8 mouse cellular contexts compared by ENCODE assay signal in genomic region chr9:88481061-88481790, GRCm38 (mm10). TPM values are rescaled to one million over a fixed set of nuclear protein-coding genes. Genes with fewer than 3 reads are reported as not detected.
DNase-seq lines count a peak whose midpoint lies in the region; ATAC-seq and TF ChIP-seq lines count a peak whose summit lies in the region.

No protein-coding gene starts in this region.

- peak overlapping the region; percentile 71 for H3K4me2 ChIP-seq in hindbrain, embryonic 11.5 days (replicated peaks; ENCODE audit: low read depth, low read length)
- peak overlapping the region; percentile 90 for H3K4me2 ChIP-seq in lung, postnatal 0 days (replicated peaks; ENCODE audit: low read depth, low read length)

- CTCF ChIA-PET in Patski (lab: Charles Lee), result interaction anchor here (1.0 to 1.4 kb wide), 2 partner anchors 61 to 64 kb away, joined by 3 to 5 read pairs; no protein-coding TSS in a partner anchor

- H3K4me1 ChIP-seq in hindbrain, embryonic 11.5 days (replicated peaks; ENCODE audit: control insufficient read depth, insufficient read depth, low read length), result no peaks in the 10 kb centered on the region
- H3K4me1 ChIP-seq in lung, postnatal 0 days (ENCODE audit: insufficient read depth, low read depth, low read length), result peaks cover 8% of the 10 kb centered on the region; the same call in 1 of the 2 replicates

- H3K36me3 ChIP-seq in hindbrain, embryonic 11.5 days (ENCODE audit: control insufficient read depth, insufficient read depth, low read length), result no peaks in the 10 kb centered on the region
- H3K36me3 ChIP-seq in lung, postnatal 0 days (ENCODE audit: insufficient read depth, low read length), result no peaks in the 10 kb centered on the region

- H3K9me3 ChIP-seq in hindbrain, embryonic 11.5 days (ENCODE audit: control insufficient read depth, low read length), result no peaks in the 10 kb centered on the region
- H3K9me3 ChIP-seq in lung, postnatal 0 days (ENCODE audit: low read length), result no peaks in the 10 kb centered on the region

- TF ChIP-seq EP300 in lung, postnatal 0 days (IDR thresholded peaks at IDR 0.05), result no peak

- no peak for TF ChIP-seq CTCF in Patski (IDR thresholded peaks at IDR 0.05)
- TF ChIP-seq CTCF in lung, postnatal 0 days (IDR thresholded peaks at IDR 0.05), result no peak

- under 1% methylated on average over 67 of the region's 78 CpGs for WGBS in hindbrain, embryonic 11.5 days
- 1% methylated on average over 45 of the region's 78 CpGs for WGBS in lung, postnatal 0 days

- ATAC-seq in Patski, result peak; percentile 12
- peak; percentile 32 for ATAC-seq in frontal cortex, adult (ENCODE audit: low TSS enrichment)
- ATAC-seq in hindbrain, embryonic 11.5 days (ENCODE audit: low FRiP score), result no peak; the same call in none of the 2 replicates
- ATAC-seq in lung, postnatal 0 days, result no peak; the same call in 1 of the 2 replicates

- H3K27ac ChIP-seq in hindbrain, embryonic 11.5 days (ENCODE audit: low read depth, low read length), result peak overlapping the region; percentile 99
- peak overlapping the region; percentile 95 for H3K27ac ChIP-seq in lung, postnatal 0 days (ENCODE audit: low read length)

- no peak for DNase-seq in Patski (ENCODE audit: low read depth, low spot score)
- DNase-seq in cerebellum, adult 8-10 months, result peak; percentile 60
- peak; percentile 67 for DNase-seq in hindbrain, embryonic 11.5 days (ENCODE audit: low spot score)
- DNase-seq in layer of hippocampus, adult 9-11 months, result peak; percentile 30
- DNase-seq in lung, postnatal 0 days (ENCODE audit: low spot score), result peak; percentile 36
- DNase-seq in retina, postnatal 7 days (ENCODE audit: low read depth, low spot score), result peak; percentile 4
- DNase-seq in thymus, postnatal 4 days, result peak; percentile 77

- in situ Hi-C loops in Patski (cut with MboI; ENCODE audit: low pct_unique_long_range_greater_than_20kb), result loop anchor here (5.0 kb wide), 1 partner anchor 41 kb away; no protein-coding TSS in a partner anchor

- H3K4me3 ChIP-seq in hindbrain, embryonic 11.5 days (ENCODE audit: low read depth, low read length), result peak overlapping the region; percentile 100
- peak overlapping the region; percentile 93 for H3K4me3 ChIP-seq in lung, postnatal 0 days (ENCODE audit: low read depth, low read length)

- POLR2A ChIA-PET in Patski (lab: Charles Lee), result interaction anchor here (1.0 kb wide), 2 partner anchors 41 to 62 kb away, joined by 3 to 6 read pairs; no protein-coding TSS in a partner anchor

- H3K9ac ChIP-seq in hindbrain, embryonic 11.5 days (ENCODE audit: low read depth, low read length), result peak overlapping the region; percentile 99
- H3K9ac ChIP-seq in lung, postnatal 0 days (replicated peaks; ENCODE audit: low read depth), result peak overlapping the region; percentile 79

- H3K27me3 ChIP-seq in Patski, result no peaks in the 10 kb centered on the region
- H3K27me3 ChIP-seq in hindbrain, embryonic 11.5 days (ENCODE audit: control insufficient read depth, insufficient read depth, low read length), result no peaks in the 10 kb centered on the region
- no peaks in the 10 kb centered on the region for H3K27me3 ChIP-seq in lung, postnatal 0 days (replicated peaks; ENCODE audit: insufficient read depth, low read length)

RNA-seq across cellular contexts. Expression of gene Syncrip, which starts 1.1 kb away (rescaled TPM):
- 101 TPM for polyA plus RNA-seq in Patski (2021)
- polyA plus RNA-seq in hindbrain, embryonic 11.5 days (2014; fragmentation: Nextera tagmentation; extraction: Ambion mirVana), result 137 and 140 TPM in 2 replicates
- 36.0 and 38.8 TPM in 2 replicates for polyA plus RNA-seq in lung, postnatal 0 days (2015; fragmentation: Nextera tagmentation; extraction: Ambion mirVana)

RNA-seq across cellular contexts. Expression of gene Gm20537, which starts 24.8 kb away (rescaled TPM):
- polyA plus RNA-seq in Patski (2021), result 0.13 TPM
- 0.36 and 0.99 TPM in 2 replicates for polyA plus RNA-seq in hindbrain, embryonic 11.5 days (2014; fragmentation: Nextera tagmentation; extraction: Ambion mirVana)
- not detected in 2 replicates for polyA plus RNA-seq in lung, postnatal 0 days (2015; fragmentation: Nextera tagmentation; extraction: Ambion mirVana)

RNA-seq across cellular contexts. Expression of gene Snx14, which starts 42.5 kb away (rescaled TPM):
- polyA plus RNA-seq in Patski (2021), result 41.9 TPM
- polyA plus RNA-seq in hindbrain, embryonic 11.5 days (2014; fragmentation: Nextera tagmentation; extraction: Ambion mirVana), result 19.2 and 22.4 TPM in 2 replicates
- polyA plus RNA-seq in lung, postnatal 0 days (2015; fragmentation: Nextera tagmentation; extraction: Ambion mirVana), result 20.3 and 23.3 TPM in 2 replicates

Comparison
In these comparisons a context has a peak if more than half of its experiments do, and no peak if none do; other contexts are left out.
1. ATAC-seq: peak in Patski (single experiment) and frontal cortex, adult (single experiment); none in hindbrain, embryonic 11.5 days (single experiment) and lung, postnatal 0 days (single experiment).